Mouse (Mus musculus) MEL (cell line): ENCODE measurements around the gene Nop2.

Experiments
- BHLHE40 ChIP-seq: IDR thresholded peaks from 2 replicates; pipeline ENCODE4 v1.6.1; 2012; ENCODE audit warnings: low read depth, mild to moderate bottlenecking, inconsistent platforms, low read length, improper control_type of control experiment, borderline replicate concordance
- CTCF ChIP-seq, 3 experiments: IDR thresholded peaks in 2 of 3; conservative IDR thresholded peaks in 1 of 3; 2 replicates each; pipeline ENCODE4 v1.5.1; 2011 to 2012; ENCODE audit warnings: low read length in 3 of 3, low read depth in 2 of 3, mild to moderate bottlenecking in 2 of 3, improper control_type of control experiment in 1 of 3, inconsistent platforms in 1 of 3, mixed read lengths in 1 of 3, moderate library complexity in 1 of 3; ENCODE audit not compliant: control insufficient read depth in 1 of 3, insufficient read depth in 1 of 3, poor library complexity in 1 of 3, severe bottlenecking in 1 of 3
- E2F4 ChIP-seq: IDR thresholded peaks from 2 replicates; pipeline ENCODE4 v1.6.1; 2011; ENCODE audit warnings: low read depth, low read length, improper control_type of control experiment, borderline replicate concordance
- EP300 ChIP-seq, 2 experiments: IDR thresholded peaks; 2 replicates each; pipeline ENCODE4 v1.6.1; 2011; ENCODE audit warnings: improper control_type of control experiment in 2 of 2, low read length in 2 of 2, low read depth in 1 of 2, mild to moderate bottlenecking in 1 of 2
- HCFC1 ChIP-seq: IDR thresholded peaks from 2 replicates; pipeline ENCODE4 v1.6.1; 2012; ENCODE audit warnings: low read depth, mild to moderate bottlenecking, inconsistent platforms, low read length, improper control_type of control experiment, moderate library complexity
- MAX ChIP-seq: IDR thresholded peaks from 2 replicates; pipeline ENCODE4 v1.6.1; 2011; ENCODE audit warnings: low read length, improper control_type of control experiment
- MAZ ChIP-seq: IDR thresholded peaks from 2 replicates; pipeline ENCODE4 v1.6.1; 2012; ENCODE audit warnings: low read depth, mild to moderate bottlenecking, inconsistent platforms, low read length, improper control_type of control experiment
- MXI1 ChIP-seq: IDR thresholded peaks from 2 replicates; pipeline ENCODE4 v1.6.1; 2011; ENCODE audit warnings: mild to moderate bottlenecking, low read depth, low read length, improper control_type of control experiment
- POLR2A ChIP-seq, 2 experiments: IDR thresholded peaks; 2 replicates each; pipeline ENCODE4 v1.6.1; 2011 to 2012; ENCODE audit warnings: low read length in 2 of 2, mild to moderate bottlenecking in 2 of 2, control low read depth in 1 of 2, improper control_type of control experiment in 1 of 2, low read depth in 1 of 2, moderate library complexity in 1 of 2; ENCODE audit not compliant: control insufficient read depth in 1 of 2, insufficient read depth in 1 of 2, poor library complexity in 1 of 2
- TBP ChIP-seq: IDR thresholded peaks from 2 replicates; pipeline ENCODE4 v1.8.0; 2011; ENCODE audit warnings: low read depth, low read length, improper control_type of control experiment
- USF2 ChIP-seq, 2 experiments: IDR thresholded peaks; 2 replicates each; pipeline ENCODE4 v1.6.1; 2011 to 2012; ENCODE audit warnings: improper control_type of control experiment in 2 of 2, low read length in 2 of 2, borderline replicate concordance in 1 of 2, inconsistent platforms in 1 of 2, low read depth in 1 of 2, mild to moderate bottlenecking in 1 of 2; ENCODE audit not compliant: insufficient read depth in 1 of 2
- ZC3H11A ChIP-seq: IDR thresholded peaks from 2 replicates; pipeline ENCODE4 v1.6.1; 2012; ENCODE audit warnings: low read depth, mild to moderate bottlenecking, inconsistent platforms, low read length, improper control_type of control experiment
- ZKSCAN1 ChIP-seq: IDR thresholded peaks from 2 replicates; pipeline ENCODE4 v1.6.1; 2012; ENCODE audit warnings: low read depth, mild to moderate bottlenecking, inconsistent platforms, low read length, improper control_type of control experiment, moderate library complexity

DNA sequence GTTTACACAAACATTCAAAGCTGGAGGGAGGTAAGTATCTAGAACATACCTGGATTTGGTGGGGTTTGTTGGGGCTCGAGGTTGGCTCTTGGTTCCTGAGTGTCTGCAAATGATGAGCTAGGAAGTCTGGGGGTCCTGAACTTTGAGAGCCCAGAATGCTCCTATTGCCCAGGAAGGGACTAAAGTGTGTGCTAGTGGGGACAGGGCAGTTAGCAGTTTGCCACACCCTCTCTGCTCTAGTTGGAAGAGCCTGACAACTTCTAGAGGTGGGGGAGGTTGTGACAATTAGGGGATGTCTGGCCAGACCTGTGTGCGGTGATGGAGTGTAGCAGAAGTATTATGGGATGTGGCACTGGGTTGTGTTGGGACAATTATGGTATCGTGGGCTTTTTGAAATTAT lies 36.9 kb upstream of the Nop2 start:
- TF ChIP-seq POLR2A (IDR thresholded peaks at IDR 0.05; ENCODE audit: control insufficient read depth in 1 of 2, insufficient read depth in 1 of 2, low read depth in 1 of 2, low read length in 2 of 2, poor library complexity in 1 of 2): no peak
- TF ChIP-seq CTCF (IDR thresholded peaks at IDR 0.05 in 2 of 3, conservative IDR thresholded peaks at IDR 0.05 in 1 of 3; ENCODE audit: control insufficient read depth in 1 of 3, insufficient read depth in 1 of 3, low read depth in 2 of 3, low read length in 3 of 3, poor library complexity in 1 of 3, severe bottlenecking in 1 of 3): no peak
- no peak for TF ChIP-seq HCFC1
- no peak for TF ChIP-seq ZKSCAN1
- no peak for TF ChIP-seq TBP
- TF ChIP-seq USF2 (IDR thresholded peaks at IDR 0.05; ENCODE audit: borderline replicate concordance in 1 of 2, insufficient read depth in 1 of 2, low read depth in 1 of 2, low read length in 2 of 2): no peak
- TF ChIP-seq EP300 (IDR thresholded peaks at IDR 0.05; ENCODE audit: low read depth in 1 of 2, low read length in 2 of 2): no peak
- TF ChIP-seq MAX: no peak; the same call in 1 of the 2 replicates
- TF ChIP-seq ZC3H11A: no peak
- no peak for TF ChIP-seq BHLHE40
- no peak for TF ChIP-seq E2F4
- TF ChIP-seq MAZ: no peak
- TF ChIP-seq MXI1: no peak
